In genomic region chr15:89073993-89074603, GRCm38 (mm10) we compare ENCODE assay signal across 9 mouse cellular contexts. TPM values are rescaled to one million over a fixed set of nuclear protein-coding genes. Genes with fewer than 3 reads are reported as not detected.
DNase-seq lines count a peak whose midpoint lies in the region; ATAC-seq and TF ChIP-seq lines count a peak whose summit lies in the region.
"Had no signal": no experiment of that assay in that cellular context is flagged by ENCODE, and none has a peak within 500 bp of the region (broad histone marks: within the 10 kb centered on the region; RNA-seq: fewer than 3 reads in every experiment).

No protein-coding gene starts in this region.

- intact Hi-C loops in heart, adult 2 months (cut with DNase I) = loop anchor here (10.0 kb wide), 1 partner anchor 249 kb away; no protein-coding TSS in a partner anchor

- WGBS in hindbrain, embryonic 10.5 days = 87% methylated on average over 10 of the region's 10 CpGs
- 89% methylated on average over 10 of the region's 10 CpGs for WGBS in hindbrain, embryonic 11.5 days
- 51% methylated on average over 10 of the region's 10 CpGs for WGBS in heart, adult 2 months
- 82% methylated on average over 10 of the region's 10 CpGs for WGBS in hindbrain, embryonic 16.5 days

- no peak for TF ChIP-seq CTCF in CH12.LX (conservative IDR thresholded peaks at IDR 0.05 in 1 of 2, IDR thresholded peaks at IDR 0.05 in 1 of 2; ENCODE audit: low read depth in 2 of 2, low read length in 2 of 2)
- no peak for TF ChIP-seq CTCF in heart, adult 2 months (IDR thresholded peaks at IDR 0.05)

- peaks cover 22% of the 10 kb centered on the region for H3K79me2 ChIP-seq in CH12.LX (replicated peaks; ENCODE audit: control insufficient read depth, extremely low read depth, insufficient read depth, poor library complexity, severe bottlenecking)
- peaks cover 2% of the 10 kb centered on the region; the same call in 1 of the 2 replicates for H3K79me2 ChIP-seq in heart, adult 2 months (replicated peaks; ENCODE audit: control insufficient read depth, insufficient read depth, low read length)

- peak overlapping the region; percentile 96 for H3K27ac ChIP-seq in hindbrain, embryonic 10.5 days
- H3K27ac ChIP-seq in hindbrain, embryonic 11.5 days (ENCODE audit: low read depth, low read length) = no peak overlapping the region
- H3K27ac ChIP-seq in CH12.LX (ENCODE audit: insufficient read depth, low read depth) = no peak overlapping the region
- H3K27ac ChIP-seq in heart, adult 2 months = peak overlapping the region; percentile 98
- H3K27ac ChIP-seq in hindbrain, embryonic 16.5 days (ENCODE audit: low read depth, low read length) = no peak overlapping the region

- in situ Hi-C loops in CH12.LX (cut with MboI; ENCODE audit: low pct_ligation_motif_present, low pct_unique_long_range_greater_than_20kb, low sequenced_read_pairs) = loop anchor here (10.0 to 25.0 kb wide), 3 partner anchors 112 to 351 kb away; partner anchors contain the start of genes C730034F03Rik, Chkb, Cpt1b and Gm44502

- peaks cover 25% of the 10 kb centered on the region for H3K27me3 ChIP-seq in hindbrain, embryonic 10.5 days (ENCODE audit: insufficient read depth, poor library complexity, severe bottlenecking)
- peaks cover 5% of the 10 kb centered on the region for H3K27me3 ChIP-seq in hindbrain, embryonic 11.5 days (ENCODE audit: control insufficient read depth, insufficient read depth, low read length)
- peaks cover 48% of the 10 kb centered on the region for H3K27me3 ChIP-seq in CH12.LX (replicated peaks)
- H3K27me3 ChIP-seq in heart, adult 2 months (ENCODE audit: control insufficient read depth, insufficient read depth, low read length) = no peaks in the 10 kb centered on the region
- no peaks in the 10 kb centered on the region for H3K27me3 ChIP-seq in hindbrain, embryonic 16.5 days (replicated peaks; ENCODE audit: control insufficient read depth, insufficient read depth, low read length)

- no peak for TF ChIP-seq EP300 in CH12.LX (IDR thresholded peaks at IDR 0.05; ENCODE audit: low read length)
- TF ChIP-seq EP300 in heart, adult 2 months (IDR thresholded peaks at IDR 0.05; ENCODE audit: insufficient read depth, low read depth, low read length) = peak; percentile 69; the same call in 1 of the 2 replicates

- dilution Hi-C loops in CH12.LX (cut with MboI; ENCODE audit: extremely low pct_ligation_motif_present, extremely low pct_unique_long_range_greater_than_20kb, low sequenced_read_pairs) = no loop called here

- no peak for TF ChIP-seq POLR2A in CH12.LX (IDR thresholded peaks at IDR 0.05; ENCODE audit: low read depth, low read length)
- no peak for TF ChIP-seq POLR2A in heart, adult 2 months (IDR thresholded peaks at IDR 0.05; ENCODE audit: insufficient read depth, low read depth, low read length)

- H3K4me1 ChIP-seq in hindbrain, embryonic 10.5 days (replicated peaks) = peaks cover 54% of the 10 kb centered on the region
- peaks cover 16% of the 10 kb centered on the region for H3K4me1 ChIP-seq in hindbrain, embryonic 11.5 days (replicated peaks; ENCODE audit: control insufficient read depth, insufficient read depth, low read length)
- peaks cover 6 to 34% of the 10 kb centered on the region in 2 experiments; a peak in 2 of 4 replicates for H3K4me1 ChIP-seq in CH12.LX (ENCODE audit: control insufficient read depth in 1 of 2, insufficient read depth in 2 of 2)
- peaks cover 13% of the 10 kb centered on the region for H3K4me1 ChIP-seq in heart, adult 2 months (ENCODE audit: control insufficient read depth, insufficient read depth, low read length)
- H3K4me1 ChIP-seq in hindbrain, embryonic 16.5 days (ENCODE audit: control insufficient read depth, insufficient read depth, low read depth, low read length) = peaks cover 28% of the 10 kb centered on the region

- TF ChIP-seq RAD21 in CH12.LX (IDR thresholded peaks at IDR 0.05; ENCODE audit: low read depth, low read length) = no peak

- H3K4me3 ChIP-seq in hindbrain, embryonic 10.5 days = no peak overlapping the region; the same call in 1 of the 2 replicates
- no peak overlapping the region for H3K4me3 ChIP-seq in hindbrain, embryonic 11.5 days (ENCODE audit: low read depth, low read length)
- H3K4me3 ChIP-seq in CH12.LX (replicated peaks in 1 of 3; ENCODE audit: low read depth in 2 of 3, low read length in 2 of 3, poor library complexity in 1 of 3) = no peak overlapping the region
- no peak overlapping the region for H3K4me3 ChIP-seq in heart, adult 2 months
- H3K4me3 ChIP-seq in hindbrain, embryonic 16.5 days (ENCODE audit: low read length) = no peak overlapping the region

- H3K36me3 ChIP-seq in hindbrain, embryonic 10.5 days = peaks cover 6% of the 10 kb centered on the region; the same call in 1 of the 2 replicates
- no peaks in the 10 kb centered on the region for H3K36me3 ChIP-seq in hindbrain, embryonic 11.5 days (ENCODE audit: control insufficient read depth, insufficient read depth, low read length)
- no peaks in the 10 kb centered on the region for H3K36me3 ChIP-seq in CH12.LX (replicated peaks in 1 of 2; ENCODE audit: control insufficient read depth in 1 of 2, insufficient read depth in 1 of 2, low read length in 1 of 2)
- no peaks in the 10 kb centered on the region; the same call in 1 of the 2 replicates for H3K36me3 ChIP-seq in heart, adult 2 months (ENCODE audit: control insufficient read depth, insufficient read depth, low read length)
- H3K36me3 ChIP-seq in hindbrain, embryonic 16.5 days (ENCODE audit: control insufficient read depth, insufficient read depth, low read length) = peaks cover 6% of the 10 kb centered on the region; the same call in 1 of the 2 replicates

- no peak overlapping the region for H3K4me2 ChIP-seq in hindbrain, embryonic 11.5 days (replicated peaks; ENCODE audit: low read depth, low read length)
- H3K4me2 ChIP-seq in CH12.LX (ENCODE audit: insufficient read depth, low read depth, poor library complexity, severe bottlenecking) = no peak overlapping the region
- no peak overlapping the region; the same call in 1 of the 2 replicates for H3K4me2 ChIP-seq in hindbrain, embryonic 16.5 days (ENCODE audit: low read length)

- no peak overlapping the region for H3K9ac ChIP-seq in hindbrain, embryonic 11.5 days (ENCODE audit: low read depth, low read length)
- no peak overlapping the region for H3K9ac ChIP-seq in CH12.LX (ENCODE audit: insufficient read depth, low read depth)
- H3K9ac ChIP-seq in heart, adult 2 months (ENCODE audit: low read depth, low read length) = no peak overlapping the region
- 0 out of 2 replicates have a peak overlapping the region, but pooled peaks have one; percentile 0 for H3K9ac ChIP-seq in hindbrain, embryonic 16.5 days (ENCODE audit: low read depth, low read length)

- H3K9me3 ChIP-seq in hindbrain, embryonic 10.5 days = no peaks in the 10 kb centered on the region
- H3K9me3 ChIP-seq in hindbrain, embryonic 11.5 days (ENCODE audit: control insufficient read depth, low read length) = no peaks in the 10 kb centered on the region
- H3K9me3 ChIP-seq in CH12.LX (replicated peaks; ENCODE audit: low read length) = no peaks in the 10 kb centered on the region
- no peaks in the 10 kb centered on the region for H3K9me3 ChIP-seq in hindbrain, embryonic 16.5 days (ENCODE audit: control insufficient read depth, low read length)

- ATAC-seq in hindbrain, embryonic 11.5 days (ENCODE audit: low FRiP score) = no peak
- ATAC-seq in hindbrain, embryonic 16.5 days = no peak

- no peak for DNase-seq in hindbrain, embryonic 10.5 days (ENCODE audit: low spot score)
- no peak for DNase-seq in hindbrain, embryonic 11.5 days (ENCODE audit: low spot score)
- DNase-seq in CH12.LX (ENCODE audit: extremely low read depth) = peak; percentile 18
- DNase-seq in heart, adult 2 months = peak in 1 of 2 experiments; percentile 64
- no peak for DNase-seq in adrenal gland, postnatal 10 days
- no peak for DNase-seq in gastrocnemius, postnatal 10 days
- DNase-seq in natural killer cell, adult 2 months (ENCODE audit: low spot score in 2 of 2) = no peak
- DNase-seq: right cerebral cortex, postnatal 4 days had no signal

RNA-seq across cellular contexts. Expression of gene Trabd, which starts 0.8 kb away (rescaled TPM):
- polyA plus RNA-seq in hindbrain, embryonic 10.5 days (2016; fragmentation: Nextera tagmentation; extraction: Ambion mirVana) = 56.2 and 57.8 TPM in 2 replicates
- 39.5 and 42.1 TPM in 2 replicates for polyA plus RNA-seq in hindbrain, embryonic 11.5 days (2014; fragmentation: Nextera tagmentation; extraction: Ambion mirVana)
- total RNA-seq in CH12.LX (2012; rRNA removed) (70.6 and 74.7 TPM in 2 replicates), CH12.LX (2014; rRNA removed) (38.0 and 39.2 TPM in 2 replicates)
- polyA plus RNA-seq in CH12.LX (2012; ENCODE audit: insufficient read length, low read depth) = 49.5 and 53.5 TPM in 2 replicates
- total RNA-seq in heart, adult 2 months (2021) = 10 to 100 TPM; 48.8 to 51.5 TPM
- polyA plus RNA-seq in heart, adult 2 months (2012; rRNA removed) = 38.3 and 47.8 TPM in 2 replicates
- polyA plus RNA-seq in hindbrain, embryonic 16.5 days (2015; fragmentation: Nextera tagmentation; extraction: Ambion mirVana) = 39.2 and 39.5 TPM in 2 replicates
- 10 to 100 TPM; 42.9 to 48.5 TPM for total RNA-seq in adrenal gland, postnatal 10 days (2021)
- total RNA-seq in gastrocnemius, postnatal 10 days (2021) = 10 to 100 TPM; 24.9 to 28.1 TPM

RNA-seq across cellular contexts. Expression of gene Panx2, which starts 14.6 kb away (rescaled TPM):
- polyA plus RNA-seq in hindbrain, embryonic 10.5 days (2016; fragmentation: Nextera tagmentation; extraction: Ambion mirVana) = 0.26 and 0.56 TPM in 2 replicates
- 0.33 and 0.94 TPM in 2 replicates for polyA plus RNA-seq in hindbrain, embryonic 11.5 days (2014; fragmentation: Nextera tagmentation; extraction: Ambion mirVana)
- total RNA-seq in CH12.LX (2012; rRNA removed) (not detected in 2 replicates), CH12.LX (2014; rRNA removed) (not detected in 2 replicates)
- polyA plus RNA-seq in CH12.LX (2012; ENCODE audit: insufficient read length, low read depth) = not detected in 2 replicates
- 1 to 10 TPM in 1 of 2 experiments, under 1 TPM in 1; 0.91 to 1.3 TPM for total RNA-seq in heart, adult 2 months (2021)
- polyA plus RNA-seq in heart, adult 2 months (2012; rRNA removed) = 1.3 and 2.1 TPM in 2 replicates
- 9.5 and 11.9 TPM in 2 replicates for polyA plus RNA-seq in hindbrain, embryonic 16.5 days (2015; fragmentation: Nextera tagmentation; extraction: Ambion mirVana)
- 1 to 10 TPM; 1.5 to 1.9 TPM for total RNA-seq in adrenal gland, postnatal 10 days (2021)
- under 1 TPM; 0.07 to 0.18 TPM for total RNA-seq in gastrocnemius, postnatal 10 days (2021)

RNA-seq across cellular contexts. Expression of gene Selenoo, which starts 14.8 kb away (rescaled TPM):
- 15.9 and 21.6 TPM in 2 replicates for polyA plus RNA-seq in hindbrain, embryonic 10.5 days (2016; fragmentation: Nextera tagmentation; extraction: Ambion mirVana)
- polyA plus RNA-seq in hindbrain, embryonic 11.5 days (2014; fragmentation: Nextera tagmentation; extraction: Ambion mirVana) = 17.2 and 20.4 TPM in 2 replicates
- total RNA-seq in CH12.LX (2012; rRNA removed) (6.5 and 11.7 TPM in 2 replicates), CH12.LX (2014; rRNA removed) (8.0 and 8.7 TPM in 2 replicates)
- polyA plus RNA-seq in CH12.LX (2012; ENCODE audit: insufficient read length, low read depth) = 2.3 and 3.7 TPM in 2 replicates
- 10 to 100 TPM; 13.6 to 16.5 TPM for total RNA-seq in heart, adult 2 months (2021)
- polyA plus RNA-seq in heart, adult 2 months (2012; rRNA removed) = 20.7 and 28.6 TPM in 2 replicates
- 16.4 and 17.9 TPM in 2 replicates for polyA plus RNA-seq in hindbrain, embryonic 16.5 days (2015; fragmentation: Nextera tagmentation; extraction: Ambion mirVana)
- 10 to 100 TPM; 29.8 to 29.9 TPM for total RNA-seq in adrenal gland, postnatal 10 days (2021)
- total RNA-seq in gastrocnemius, postnatal 10 days (2021) = 10 to 100 TPM in 1 of 2 experiments, 1 to 10 TPM in 1; 9.1 to 10.1 TPM

RNA-seq across cellular contexts. Expression of gene Tubgcp6, which starts 48.8 kb away (rescaled TPM):
- 23.7 and 26.0 TPM in 2 replicates for polyA plus RNA-seq in hindbrain, embryonic 10.5 days (2016; fragmentation: Nextera tagmentation; extraction: Ambion mirVana)
- 17.5 and 17.6 TPM in 2 replicates for polyA plus RNA-seq in hindbrain, embryonic 11.5 days (2014; fragmentation: Nextera tagmentation; extraction: Ambion mirVana)
- total RNA-seq in CH12.LX (2012; rRNA removed) (16.7 and 17.0 TPM in 2 replicates), CH12.LX (2014; rRNA removed) (11.3 and 13.3 TPM in 2 replicates)
- polyA plus RNA-seq in CH12.LX (2012; ENCODE audit: insufficient read length, low read depth) = 10.6 and 12.7 TPM in 2 replicates
- 1 to 10 TPM; 7.3 to 8.7 TPM for total RNA-seq in heart, adult 2 months (2021)
- polyA plus RNA-seq in heart, adult 2 months (2012; rRNA removed) = 16.2 and 18.7 TPM in 2 replicates
- polyA plus RNA-seq in hindbrain, embryonic 16.5 days (2015; fragmentation: Nextera tagmentation; extraction: Ambion mirVana) = 15.2 and 16.4 TPM in 2 replicates
- total RNA-seq in adrenal gland, postnatal 10 days (2021) = 10 to 100 TPM; 13.5 to 18.6 TPM
- total RNA-seq in gastrocnemius, postnatal 10 days (2021) = 10 to 100 TPM in 1 of 2 experiments, 1 to 10 TPM in 1; 8.4 to 11.0 TPM

RNA-seq across cellular contexts. Expression of gene Hdac10, which starts 54.4 kb away (rescaled TPM):
- polyA plus RNA-seq in hindbrain, embryonic 10.5 days (2016; fragmentation: Nextera tagmentation; extraction: Ambion mirVana) = 16.4 and 18.5 TPM in 2 replicates
- 9.4 and 10.7 TPM in 2 replicates for polyA plus RNA-seq in hindbrain, embryonic 11.5 days (2014; fragmentation: Nextera tagmentation; extraction: Ambion mirVana)
- 14.1 and 17.7 TPM in 2 replicates for total RNA-seq in CH12.LX (2012; rRNA removed)
- total RNA-seq in CH12.LX (2014; rRNA removed) = 9.5 TPM in 2 replicates
- 8.2 and 8.5 TPM in 2 replicates for polyA plus RNA-seq in CH12.LX (2012; ENCODE audit: insufficient read length, low read depth)
- 1 to 10 TPM; 6.3 to 7.6 TPM for total RNA-seq in heart, adult 2 months (2021)
- polyA plus RNA-seq in heart, adult 2 months (2012; rRNA removed) = 19.5 and 23.1 TPM in 2 replicates
- polyA plus RNA-seq in hindbrain, embryonic 16.5 days (2015; fragmentation: Nextera tagmentation; extraction: Ambion mirVana) = 27.3 and 29.2 TPM in 2 replicates
- 10 to 100 TPM; 10.5 to 17.8 TPM for total RNA-seq in adrenal gland, postnatal 10 days (2021)
- total RNA-seq in gastrocnemius, postnatal 10 days (2021) = 10 to 100 TPM in 1 of 2 experiments, 1 to 10 TPM in 1; 7.6 to 10.6 TPM

Comparison
In these comparisons a context has a peak if more than half of its experiments do, and no peak if none do; other contexts are left out.
1. H3K27ac ChIP-seq: peak in hindbrain, embryonic 10.5 days (single experiment) and heart, adult 2 months (single experiment); none in hindbrain, embryonic 11.5 days (single experiment), CH12.LX (single experiment) and hindbrain, embryonic 16.5 days (single experiment).